Mouse (Mus musculus) yolk sac, embryonic 10.5 days (tissue): ENCODE results near the gene Lrrc9.

Experiments
- DNase-seq: peaks from one replicate; pipeline ENCODE4 v3.0.0-alpha.2; 2017; ENCODE audit warnings: low spot score

The Lrrc9 gene

DNA sequence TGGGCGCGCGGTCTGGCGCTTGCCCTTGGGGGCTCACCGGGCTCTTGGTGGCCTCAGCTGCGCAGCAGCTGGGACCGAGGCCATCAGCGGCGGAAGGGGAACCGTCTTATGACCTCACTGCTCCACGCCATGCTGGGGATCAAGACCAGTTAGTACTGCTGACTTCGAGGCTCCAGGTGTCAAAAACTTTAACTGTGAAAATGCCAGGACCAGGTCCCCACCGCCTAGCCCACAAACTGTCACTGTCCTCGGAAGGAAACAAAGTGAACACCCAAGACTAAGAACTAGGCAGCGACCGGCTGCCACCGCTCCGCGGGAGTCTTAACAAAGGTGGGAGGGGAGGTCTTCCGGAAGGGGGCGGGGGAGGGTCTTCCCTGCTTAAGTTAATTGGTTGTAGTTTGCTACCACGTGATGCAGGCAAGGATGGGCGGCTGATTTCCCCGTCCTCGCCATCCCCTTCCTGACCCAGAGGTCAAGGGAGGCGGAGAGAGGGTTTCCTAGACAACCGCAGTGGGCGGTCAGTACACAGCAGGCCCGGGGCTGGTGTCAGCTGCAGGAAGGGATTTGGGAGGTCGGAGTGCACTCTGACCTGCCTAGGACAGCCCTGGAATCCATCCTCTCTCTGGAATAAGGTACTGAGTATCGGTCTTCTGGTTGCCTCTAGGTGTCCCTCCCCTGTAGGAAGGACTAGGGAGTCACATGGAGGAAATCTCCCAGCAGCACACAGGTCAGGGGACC, at the start of gene Lrrc9:
Lrrc9 (plus strand) TSS at position 28 of the 738 bp plus-strand sequence.
- DNase-seq: peak; percentile 87

DNA sequence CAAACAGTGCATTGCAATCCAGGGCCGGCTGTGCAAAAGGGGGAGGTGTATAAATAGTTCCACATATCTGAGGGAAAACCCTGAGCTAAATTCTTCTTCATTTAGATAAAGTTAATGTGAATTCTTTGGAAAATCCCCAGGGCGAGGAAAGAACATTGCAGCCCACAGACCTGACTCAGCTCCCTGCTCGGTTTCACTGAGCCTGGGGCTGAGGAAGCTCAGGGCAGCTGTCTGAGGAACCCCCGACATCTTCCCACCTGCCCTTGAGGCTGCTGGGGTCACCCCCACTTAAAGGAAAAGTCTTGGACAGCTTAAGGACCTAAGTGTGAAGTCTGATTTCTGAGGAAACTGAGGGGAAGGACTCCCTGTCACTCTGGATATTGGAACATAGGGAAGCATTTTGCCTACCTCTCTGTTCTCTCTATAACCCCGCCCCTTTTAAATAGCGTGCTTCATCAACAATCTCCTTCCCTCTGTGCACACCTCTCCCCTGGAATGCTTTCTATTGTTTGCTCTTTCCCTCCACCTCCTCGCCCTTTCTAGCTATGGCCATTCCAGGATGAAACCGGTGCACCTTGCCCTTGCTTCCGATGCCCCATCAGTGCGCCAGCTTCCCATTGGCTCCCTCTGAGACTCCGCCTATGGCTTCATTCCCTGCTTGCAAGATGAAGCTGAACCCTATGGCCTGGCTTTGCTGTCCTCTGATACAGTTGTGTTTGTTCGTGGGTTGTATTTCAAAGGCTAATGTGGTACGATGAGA, 48.4 kb upstream of the Lrrc9 start:
- DNase-seq: no peak

GRCm38 (mm10) chr12:72405031-72405430, 36.6 kb upstream of the Lrrc9 start:
- DNase-seq: no peak

DNA sequence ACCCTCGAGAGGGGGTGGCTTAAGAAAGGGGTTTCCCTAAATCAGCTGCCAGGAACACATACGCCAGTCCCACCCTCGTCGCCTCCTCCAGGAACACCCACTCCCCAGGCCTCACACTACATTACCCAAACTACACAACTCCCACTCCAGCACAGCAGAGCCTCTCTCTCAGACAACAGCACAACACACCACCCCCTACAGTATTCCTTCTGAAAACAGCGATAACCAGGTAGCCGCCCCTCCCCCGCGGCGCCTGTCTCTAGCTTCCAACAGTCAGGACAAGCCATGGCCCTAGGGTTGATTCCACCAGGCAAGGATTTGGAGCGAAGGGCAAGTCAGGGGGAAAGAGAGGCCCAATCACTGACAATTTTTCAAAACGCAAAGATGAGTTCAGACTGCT, 34.5 kb upstream of the Lrrc9 start:
- DNase-seq: no peak

DNA sequence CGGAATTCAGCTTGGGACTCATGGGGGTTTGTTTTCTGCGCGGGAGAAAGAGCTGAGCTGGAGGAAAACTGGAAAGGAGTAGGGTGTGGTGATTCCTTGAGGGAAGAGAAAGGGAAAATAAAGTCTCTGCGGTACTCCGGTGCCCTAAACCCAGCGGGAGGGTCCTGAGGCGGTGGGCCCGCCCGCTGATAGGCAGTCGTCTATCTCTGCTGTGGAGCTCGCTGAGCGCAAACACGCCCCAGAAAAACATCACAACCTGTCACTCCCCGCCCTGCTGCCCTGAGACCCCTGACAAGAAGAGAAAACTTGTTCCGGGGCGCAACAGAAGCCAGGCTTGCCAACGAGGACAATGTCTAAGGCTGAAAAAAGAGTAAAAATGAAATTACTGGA, 34.0 kb upstream of the Lrrc9 start:
- DNase-seq: no peak

GRCm38 (mm10) chr12:72408111-72408891, 33.4 kb upstream of the Lrrc9 start:
- peak; percentile 50 for DNase-seq

DNA sequence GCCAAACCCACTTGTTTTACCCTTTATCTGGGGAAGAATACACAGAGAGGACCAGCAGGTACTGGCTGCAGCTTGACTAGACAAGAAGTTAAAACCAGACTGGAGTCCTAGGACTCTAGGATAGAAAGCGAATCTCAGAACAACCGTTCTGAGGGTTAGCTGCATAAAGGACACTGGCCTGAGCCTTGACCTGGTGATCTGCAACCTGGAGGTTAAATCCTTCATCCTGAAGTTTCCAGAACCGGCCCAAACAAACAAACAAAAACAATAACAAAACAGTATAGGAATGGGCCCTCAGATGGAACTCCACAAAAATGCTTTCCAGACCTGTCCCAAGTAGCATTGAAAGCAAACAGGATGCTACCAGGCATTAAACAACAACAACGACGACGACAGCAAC, 32.7 kb upstream of the Lrrc9 start, which contains the start of gene Rtn1:
Rtn1 (minus strand) TSS at position 101 of the 400 bp plus-strand sequence.
- no peak for DNase-seq

DNA sequence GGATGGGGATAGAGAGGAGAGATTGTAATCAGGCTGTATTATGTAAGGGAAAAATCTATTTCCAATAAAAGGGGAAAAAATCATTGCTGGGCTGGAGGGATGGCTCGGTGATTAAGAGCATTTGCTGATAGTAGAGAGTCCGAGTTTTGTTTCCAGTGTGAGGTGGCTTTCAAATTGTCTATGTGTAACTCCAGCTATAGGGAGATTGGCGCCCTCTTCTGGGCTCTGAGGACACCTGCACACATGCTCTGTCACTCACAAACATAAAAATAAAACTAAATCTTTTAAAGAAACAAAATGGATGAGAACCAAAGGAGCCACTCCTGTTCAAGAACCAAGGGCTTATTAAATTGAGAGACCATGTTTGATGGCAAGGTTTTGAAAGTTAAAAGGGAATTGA, 23.9 kb upstream of the Lrrc9 start:
- no peak for DNase-seq

DNA sequence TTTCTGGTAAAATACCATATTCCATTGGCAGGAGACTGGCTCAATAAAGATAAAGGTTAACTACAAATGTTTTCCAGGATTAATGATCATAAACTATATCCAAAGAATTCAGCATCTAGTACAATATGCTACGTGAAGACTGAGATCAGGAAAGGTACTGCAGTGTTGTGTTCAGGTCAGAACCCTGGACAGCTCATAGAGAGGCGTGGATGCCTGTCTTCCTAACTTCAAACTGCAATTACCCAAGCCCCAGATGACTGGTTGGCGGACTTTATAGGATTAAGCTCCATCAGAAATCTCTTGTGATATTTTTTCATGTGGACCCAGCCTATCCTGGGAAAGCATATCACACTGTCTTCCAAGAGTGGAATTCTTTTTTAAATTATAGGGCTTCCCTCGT, 19.0 kb upstream of the Lrrc9 start:
- no peak for DNase-seq

GRCm38 (mm10) chr12:72427722-72428126, 13.9 kb upstream of the Lrrc9 start:
- peak; percentile 45 for DNase-seq

- no peak for DNase-seq
Measured at GRCm38 (mm10) chr12:72432209-72432608, 9.5 kb upstream of the Lrrc9 start.

DNA sequence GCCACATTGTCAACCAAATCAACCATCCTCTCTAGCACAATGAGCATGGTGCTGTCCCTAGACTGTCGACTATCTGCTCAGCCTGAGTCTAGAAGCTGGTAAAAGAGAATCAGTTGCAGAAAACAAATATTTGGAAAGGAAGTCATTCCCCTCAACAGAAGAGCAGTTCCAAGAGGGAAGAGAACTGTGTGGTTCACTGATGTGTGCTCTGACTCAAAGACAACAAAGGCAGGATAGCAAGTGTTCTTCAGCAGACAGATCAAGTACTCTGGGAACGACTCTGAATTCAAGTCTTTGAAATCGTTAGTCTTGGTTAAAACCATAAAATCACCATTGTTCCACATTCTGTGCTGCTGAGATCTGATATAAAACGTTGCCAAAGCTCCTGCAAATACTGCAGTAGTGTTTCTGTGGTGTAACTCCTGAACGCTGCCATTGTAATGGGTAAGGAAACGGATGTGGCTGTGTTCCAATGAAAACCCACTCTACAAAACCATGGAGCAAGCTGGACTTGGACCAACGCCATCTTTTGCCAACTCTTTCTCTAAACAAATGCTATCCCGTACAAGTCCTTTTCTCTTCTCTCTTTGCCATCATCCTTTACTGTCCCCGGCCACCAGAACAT, 8.3 kb upstream of the Lrrc9 start:
- no peak for DNase-seq

DNA sequence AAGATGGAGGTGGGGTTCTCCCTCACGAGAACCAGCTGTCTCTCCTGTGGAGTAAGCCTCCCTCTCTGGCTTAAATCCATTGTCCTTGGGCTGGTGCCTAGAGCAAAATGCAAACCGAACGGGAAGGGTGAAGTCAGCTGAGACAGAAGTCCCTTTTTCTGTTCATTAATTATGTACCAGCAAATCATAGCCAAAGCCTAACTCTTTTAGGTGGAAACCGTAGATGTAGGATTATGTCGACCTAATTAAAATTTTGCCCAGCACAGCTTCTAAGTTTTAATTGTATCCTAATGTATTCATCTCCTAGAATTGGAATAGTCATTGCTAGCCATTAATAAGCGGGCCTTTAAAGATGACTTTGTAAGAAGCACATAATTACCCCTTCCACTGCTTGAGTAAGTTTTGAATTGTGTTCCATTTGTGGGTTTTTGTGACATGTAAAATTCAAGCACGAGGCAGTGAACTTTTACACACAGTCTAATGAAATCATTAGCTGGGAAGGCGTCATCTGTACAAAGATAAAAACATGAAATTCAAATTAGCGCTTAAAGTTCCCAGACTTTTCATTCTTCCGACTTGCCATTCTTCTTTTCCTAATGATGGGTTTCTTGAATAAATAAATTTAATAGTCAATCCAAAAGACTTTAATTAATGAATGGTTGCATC, 3.9 kb upstream of the Lrrc9 start:
- no peak for DNase-seq

DNA sequence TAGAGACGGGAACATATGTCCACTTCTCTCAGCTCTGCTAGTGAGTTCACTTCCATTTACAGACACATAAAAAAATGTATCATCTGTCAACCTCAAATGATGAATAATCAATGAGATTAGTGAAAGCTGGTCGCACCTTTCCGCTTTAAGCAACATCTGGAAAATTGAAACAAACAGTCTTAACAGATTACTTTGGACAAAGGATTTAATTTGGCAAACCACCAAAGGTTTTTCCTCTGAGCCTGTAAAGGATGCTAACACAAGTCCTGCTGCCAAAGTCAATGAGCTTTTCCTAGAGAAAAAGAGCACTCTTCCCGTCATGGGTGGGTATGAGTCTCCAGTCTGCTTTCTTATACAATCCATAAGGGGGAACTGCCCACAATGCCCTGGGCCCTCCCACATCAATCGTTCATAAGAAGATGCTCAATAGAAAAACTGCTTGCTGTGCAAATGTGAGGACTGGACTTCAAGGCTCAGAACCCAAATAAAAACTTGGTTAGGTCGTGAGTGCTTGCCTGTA, 2.6 kb upstream of the Lrrc9 start:
- DNase-seq: no peak

GRCm38 (mm10) chr12:72453941-72454340, 12.3 kb downstream of the Lrrc9 start:
- no peak for DNase-seq

GRCm38 (mm10) chr12:72461191-72461893, 19.7 kb downstream of the Lrrc9 start:
- no peak for DNase-seq

- peak; percentile 31 for DNase-seq
Measured at GRCm38 (mm10) chr12:72461894-72462530, 20.3 kb downstream of the Lrrc9 start.

DNA sequence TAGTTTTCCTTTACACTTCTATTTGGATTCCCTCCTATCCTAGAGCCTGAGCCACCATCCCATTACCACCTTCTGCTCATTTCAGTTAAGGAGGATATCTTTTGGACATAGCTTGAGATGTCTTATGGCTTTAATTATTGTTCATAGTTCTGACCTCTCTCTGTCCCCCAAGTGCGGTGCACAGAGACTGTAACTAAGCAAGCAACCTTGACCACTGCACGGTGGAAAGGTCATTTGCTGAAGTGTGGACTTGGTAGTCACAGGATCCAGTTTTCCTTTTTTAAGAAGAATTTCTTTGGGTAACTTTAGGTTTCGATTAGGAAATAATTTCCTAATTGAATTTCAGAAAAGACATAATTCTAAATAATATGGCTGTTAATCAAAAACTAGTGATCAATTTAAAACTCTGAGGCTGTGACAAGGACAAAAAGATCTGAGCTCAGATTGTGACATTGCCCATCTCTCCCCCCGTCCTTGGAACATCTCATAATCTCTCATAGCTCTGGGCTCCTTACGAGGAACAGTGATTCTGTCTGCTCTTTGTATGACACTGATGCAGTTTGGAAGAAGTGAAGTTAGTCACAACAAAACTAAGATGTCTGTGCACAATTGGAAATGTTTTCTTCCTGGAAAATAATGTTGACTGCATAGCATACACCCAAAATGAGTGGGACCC, 24.3 kb downstream of the Lrrc9 start:
- no peak for DNase-seq

- DNase-seq: no peak
Measured at GRCm38 (mm10) chr12:72467269-72467668, 25.6 kb downstream of the Lrrc9 start.

GRCm38 (mm10) chr12:72467789-72468188, 26.1 kb downstream of the Lrrc9 start:
- DNase-seq: no peak
